Mouse (Mus musculus) Muller cell, postnatal 12 days (primary cell): ENCODE data around the gene Selenow.

ENCODE experiments used
- DNase-seq: peaks from one replicate; pipeline ENCODE4 v3.0.0-alpha.2; 2015; ENCODE audit errors: inconsistent ontology term

The Selenow gene

GRCm38 (mm10) chr7:15922220-15922773 is at the start of gene Selenow:
Gene Selenow, minus strand, starts transcription at chr7:15922402.
- DNase-seq: peak; percentile 95

GRCm38 (mm10) chr7:15969674-15970073 is 47.5 kb upstream of the Selenow start:
- no peak for DNase-seq

- DNase-seq: no peak
Measured at GRCm38 (mm10) chr7:15968322-15968721, 46.1 kb upstream of the Selenow start.

- DNase-seq: peak; percentile 86
Measured at GRCm38 (mm10) chr7:15967312-15967711, 45.1 kb upstream of the Selenow start, which contains the start of gene Ehd2. Gene Ehd2, minus strand, starts transcription at chr7:15967567.

GRCm38 (mm10) chr7:15966489-15966888 is 44.3 kb upstream of the Selenow start:
- no peak for DNase-seq

GRCm38 (mm10) chr7:15963798-15964652 is 41.8 kb upstream of the Selenow start:
- no peak for DNase-seq

GRCm38 (mm10) chr7:15962311-15963288 is 40.4 kb upstream of the Selenow start:
- peak; percentile 97 for DNase-seq

GRCm38 (mm10) chr7:15961798-15962197 is 39.6 kb upstream of the Selenow start:
- DNase-seq: no peak

- no peak for DNase-seq
Measured at GRCm38 (mm10) chr7:15961239-15961638, 39.0 kb upstream of the Selenow start.

- peak; percentile 79 for DNase-seq
Measured at GRCm38 (mm10) chr7:15960691-15961090, 38.5 kb upstream of the Selenow start.

- peak; percentile 71 for DNase-seq
Measured at GRCm38 (mm10) chr7:15956143-15956542, 33.9 kb upstream of the Selenow start.

- no peak for DNase-seq
Measured at GRCm38 (mm10) chr7:15955509-15955908, 33.3 kb upstream of the Selenow start.

GRCm38 (mm10) chr7:15954978-15955443 is 32.8 kb upstream of the Selenow start:
- DNase-seq: no peak

- DNase-seq: no peak
Measured at GRCm38 (mm10) chr7:15954436-15954835, 32.2 kb upstream of the Selenow start.

- DNase-seq: no peak
Measured at GRCm38 (mm10) chr7:15953307-15954074, 31.3 kb upstream of the Selenow start.

GRCm38 (mm10) chr7:15952416-15952815 is 30.2 kb upstream of the Selenow start:
- DNase-seq: peak; percentile 20

GRCm38 (mm10) chr7:15950008-15950407 is 27.8 kb upstream of the Selenow start:
- DNase-seq: no peak

GRCm38 (mm10) chr7:15949216-15949790 is 27.1 kb upstream of the Selenow start:
- DNase-seq: no peak

- DNase-seq: peak; percentile 99
Measured at GRCm38 (mm10) chr7:15948381-15948941, 26.3 kb upstream of the Selenow start.

GRCm38 (mm10) chr7:15947653-15948260 is 25.6 kb upstream of the Selenow start:
- peak; percentile 14 for DNase-seq
